Mouse (Mus musculus) bone marrow, adult 2 months (tissue): ENCODE data around the gene G3bp1. TPM values are rescaled to one million over a fixed set of nuclear protein-coding genes. Genes with fewer than 3 reads are reported as not detected.

Experiments used
- H3K27ac ChIP-seq: fragments of 200-500 bp; 2 replicates; pipeline ENCODE4 v1.5.1; 2012; ENCODE audit warnings: low read depth, mild to moderate bottlenecking, control low read depth, inconsistent platforms, low read length; ENCODE audit not compliant: control insufficient read depth, poor library complexity, insufficient read depth
- H3K4me1 ChIP-seq: fragments of 200-500 bp; 2 replicates; pipeline ENCODE4 v1.6.1; 2011; ENCODE audit warnings: low read length; ENCODE audit not compliant: control insufficient read depth, insufficient read depth
- H3K4me3 ChIP-seq: fragments of 200-500 bp; replicated peaks from 2 replicates; pipeline ENCODE3; 2011; ENCODE audit warnings: mild to moderate bottlenecking, low read depth, low read length, control low read depth; ENCODE audit not compliant: control insufficient read depth
- CTCF ChIP-seq: fragments of 200-500 bp; IDR thresholded peaks from 2 replicates; pipeline ENCODE4 v1.5.1; 2011; ENCODE audit warnings: low read length, control low read depth; ENCODE audit not compliant: control insufficient read depth, insufficient read depth
- POLR2A ChIP-seq: fragments of 200-500 bp; IDR thresholded peaks from 2 replicates; pipeline ENCODE4 v1.6.1; 2011; ENCODE audit warnings: low read depth, mild to moderate bottlenecking, control low read depth, low read length, borderline replicate concordance; ENCODE audit not compliant: control insufficient read depth
- WGBS: fragments of 180-500 bp; shearing (Covaris S2); methylation state at CpG from one replicate; pipeline ENCODE4 v1.1.7; 2018; 5-methylcytosine and 5-hydroxymethylcytosine counted together
- polyA plus RNA-seq: library from polyadenylated mRNA; stranded (reverse); fragments of >200 nt; gene quantifications from 2 replicates; pipeline ENCODE4 v1.2.4, GENCODE M21; 2011; ENCODE audit warnings: low replicate concordance; ENCODE audit not compliant: missing spikeins, insufficient read depth, insufficient read length

Gene G3bp1
- polyA plus RNA-seq, 1 experiment: 38.1 TPM

GRCm38 (mm10) chr11:55505485-55505884 is 36.0 kb downstream of the G3bp1 start:
- TF ChIP-seq POLR2A (no peak), CTCF (no peak)
- H3K4me1 ChIP-seq: peaks cover 3% of the 10 kb centered on the region; the same call in 1 of the 2 replicates
- WGBS: 45% methylated on average over 3 of the region's 3 CpGs
- H3K27ac ChIP-seq: no peak overlapping the region
- H3K4me3 ChIP-seq: no peak overlapping the region

GRCm38 (mm10) chr11:55511374-55511773 is 41.9 kb downstream of the G3bp1 start:
- Histone ChIP-seq H3K4me3 (no peak overlapping the region), H3K4me1 (no peaks in the 10 kb centered on the region), H3K27ac (no peak overlapping the region)
- peak; percentile 27; the same call in 1 of the 2 replicates for TF ChIP-seq CTCF
- no peak for TF ChIP-seq POLR2A
- WGBS: 55% methylated on average over 5 of the region's 5 CpGs

- no peaks in the 10 kb centered on the region for H3K4me1 ChIP-seq
- H3K4me3 ChIP-seq: no peak overlapping the region
- WGBS: 53% methylated on average over 5 of the region's 5 CpGs
- H3K27ac ChIP-seq: no peak overlapping the region
- TF ChIP-seq CTCF (no peak), POLR2A (no peak)
These were observed 48.2 kb downstream of the G3bp1 start for GRCm38 (mm10) chr11:55517666-55518065.

- H3K27ac ChIP-seq: no peak overlapping the region
- no peaks in the 10 kb centered on the region for H3K4me1 ChIP-seq
- H3K4me3 ChIP-seq: no peak overlapping the region
- 5% methylated on average over 9 of the region's 9 CpGs for WGBS
- TF ChIP-seq CTCF (peak; percentile 78), POLR2A (no peak)
These were observed 49.6 kb downstream of the G3bp1 start for GRCm38 (mm10) chr11:55518806-55519674.

- Histone ChIP-seq H3K27ac (no peak overlapping the region), H3K4me1 (no peaks in the 10 kb centered on the region), H3K4me3 (no peak overlapping the region)
- 20% methylated on average over 7 of the region's 7 CpGs for WGBS
- TF ChIP-seq CTCF (no peak), POLR2A (no peak)
These were observed 61.3 kb downstream of the G3bp1 start for GRCm38 (mm10) chr11:55530741-55531140.

- 59% methylated on average over 5 of the region's 5 CpGs for WGBS
- Histone ChIP-seq H3K4me1 (no peaks in the 10 kb centered on the region), H3K4me3 (no peak overlapping the region), H3K27ac (no peak overlapping the region)
- TF ChIP-seq CTCF (no peak), POLR2A (no peak)
These were observed 63.9 kb downstream of the G3bp1 start for GRCm38 (mm10) chr11:55533378-55533777.

- TF ChIP-seq POLR2A (no peak), CTCF (no peak)
- no peaks in the 10 kb centered on the region for H3K4me1 ChIP-seq
- WGBS: 67% methylated on average over 2 of the region's 2 CpGs
- no peak overlapping the region for H3K27ac ChIP-seq
- H3K4me3 ChIP-seq: no peak overlapping the region
These were observed 65.3 kb downstream of the G3bp1 start for GRCm38 (mm10) chr11:55534766-55535165.

- no peak overlapping the region for H3K4me3 ChIP-seq
- H3K4me1 ChIP-seq: no peaks in the 10 kb centered on the region
- 66% methylated on average over 7 of the region's 7 CpGs for WGBS
- no peak overlapping the region for H3K27ac ChIP-seq
- TF ChIP-seq POLR2A (no peak), CTCF (no peak)
These were observed 72.6 kb downstream of the G3bp1 start for GRCm38 (mm10) chr11:55542128-55542527.
